Mouse (Mus musculus) skeletal muscle tissue, adult 2 months (tissue): ENCODE measurements around the gene Gm13283.
"Not testable (repeated sequence)": the region's sequence is repeated elsewhere in the genome, so short reads cannot be mapped to it uniquely, and the experiment has no call there.

ENCODE experiments used
- DNase-seq: peaks from one replicate; pipeline ENCODE4 v3.0.0-alpha.2; 2012; ENCODE audit warnings: low read depth, low spot score

Gene Gm13283

DNA sequence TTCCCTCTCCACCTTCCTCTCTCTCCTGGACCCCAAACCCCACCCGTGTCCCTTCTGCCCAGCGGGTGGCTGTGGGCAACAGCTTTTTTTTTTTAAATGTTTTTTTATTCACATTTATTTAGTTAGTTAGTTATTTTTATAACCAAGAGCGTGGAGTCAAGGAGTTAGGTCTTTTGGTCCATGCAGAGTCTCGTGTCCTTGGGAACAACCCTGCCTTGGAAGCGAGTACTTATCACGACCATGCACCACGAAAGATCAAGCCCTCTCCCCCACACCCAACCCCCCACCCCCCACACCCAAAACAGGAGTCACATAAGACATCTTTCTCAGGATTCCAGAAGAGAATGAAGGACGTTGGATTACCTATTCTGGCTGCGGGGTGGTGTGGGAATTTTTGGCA, 2.4 kb downstream of the Gm13283 start:
- not testable (repeated sequence) for DNase-seq

DNA sequence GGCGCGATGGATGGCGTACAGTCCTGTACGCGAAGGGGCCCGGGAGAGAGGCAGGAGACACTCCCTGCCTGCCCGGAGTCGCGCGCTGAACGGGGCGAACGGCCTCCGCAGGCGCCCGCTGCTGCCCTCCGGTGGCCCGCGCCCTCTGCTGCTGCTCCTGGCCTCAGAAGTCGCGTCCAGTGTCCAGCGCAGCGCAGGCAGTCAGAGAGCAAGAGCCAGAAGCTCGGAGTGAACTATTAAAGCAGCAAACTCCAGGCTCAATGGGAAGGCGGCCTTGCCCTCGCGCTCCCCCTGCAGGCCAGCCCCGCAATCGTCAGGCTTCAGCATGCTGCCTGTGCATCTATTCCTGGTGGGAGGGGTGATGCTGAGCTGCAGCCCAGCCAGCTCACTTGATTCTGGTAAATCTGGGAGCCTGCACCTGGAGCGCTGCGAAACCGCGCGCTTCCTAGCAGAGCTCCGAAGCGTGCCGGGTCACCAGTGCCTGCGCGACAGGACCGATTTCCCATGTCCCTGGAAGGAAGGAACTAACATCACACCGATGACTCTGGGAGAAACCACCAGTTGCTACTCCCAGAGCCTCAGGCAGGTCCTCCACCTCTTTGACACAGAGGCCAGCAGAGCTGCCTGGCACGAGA, 3.6 kb downstream of the Gm13283 start:
- peak; percentile 86 for DNase-seq

DNA sequence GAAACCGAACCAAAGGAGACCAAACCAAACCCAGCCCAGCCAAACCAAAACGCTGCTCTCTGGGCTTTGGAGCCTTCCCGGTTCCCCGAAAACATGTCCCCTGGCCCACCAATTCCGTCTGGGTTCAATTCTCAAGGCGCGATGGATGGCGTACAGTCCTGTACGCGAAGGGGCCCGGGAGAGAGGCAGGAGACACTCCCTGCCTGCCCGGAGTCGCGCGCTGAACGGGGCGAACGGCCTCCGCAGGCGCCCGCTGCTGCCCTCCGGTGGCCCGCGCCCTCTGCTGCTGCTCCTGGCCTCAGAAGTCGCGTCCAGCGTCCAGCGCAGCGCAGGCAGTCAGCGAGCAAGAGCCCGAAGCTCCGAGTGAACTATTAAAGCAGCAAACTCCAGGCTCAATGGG, 13.6 kb downstream of the Gm13283 start, which contains the start of gene Gm13290:
Gene Gm13290 (plus strand): TSS at position 301 of the 400 bp plus-strand sequence.
- not testable (repeated sequence) for DNase-seq

DNA sequence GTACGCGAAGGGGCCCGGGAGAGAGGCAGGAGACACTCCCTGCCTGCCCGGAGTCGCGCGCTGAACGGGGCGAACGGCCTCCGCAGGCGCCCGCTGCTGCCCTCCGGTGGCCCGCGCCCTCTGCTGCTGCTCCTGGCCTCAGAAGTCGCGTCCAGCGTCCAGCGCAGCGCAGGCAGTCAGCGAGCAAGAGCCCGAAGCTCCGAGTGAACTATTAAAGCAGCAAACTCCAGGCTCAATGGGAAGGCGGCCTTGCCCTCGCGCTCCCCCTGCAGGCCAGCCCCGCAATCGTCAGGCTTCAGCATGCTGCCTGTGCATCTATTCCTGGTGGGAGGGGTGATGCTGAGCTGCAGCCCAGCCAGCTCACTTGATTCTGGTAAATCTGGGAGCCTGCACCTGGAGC, 16.7 kb downstream of the Gm13283 start, which contains the start of gene Gm13289:
Gene Gm13289 (plus strand): TSS at position 301 of the 400 bp plus-strand sequence.
- DNase-seq = not testable (repeated sequence)

DNA sequence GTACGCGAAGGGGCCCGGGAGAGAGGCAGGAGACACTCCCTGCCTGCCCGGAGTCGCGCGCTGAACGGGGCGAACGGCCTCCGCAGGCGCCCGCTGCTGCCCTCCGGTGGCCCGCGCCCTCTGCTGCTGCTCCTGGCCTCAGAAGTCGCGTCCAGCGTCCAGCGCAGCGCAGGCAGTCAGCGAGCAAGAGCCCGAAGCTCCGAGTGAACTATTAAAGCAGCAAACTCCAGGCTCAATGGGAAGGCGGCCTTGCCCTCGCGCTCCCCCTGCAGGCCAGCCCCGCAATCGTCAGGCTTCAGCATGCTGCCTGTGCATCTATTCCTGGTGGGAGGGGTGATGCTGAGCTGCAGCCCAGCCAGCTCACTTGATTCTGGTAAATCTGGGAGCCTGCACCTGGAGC, 19.6 kb downstream of the Gm13283 start, which contains the start of gene Gm13272:
Gene Gm13272 (plus strand): TSS at position 301 of the 400 bp plus-strand sequence.
- not testable (repeated sequence) for DNase-seq

DNA sequence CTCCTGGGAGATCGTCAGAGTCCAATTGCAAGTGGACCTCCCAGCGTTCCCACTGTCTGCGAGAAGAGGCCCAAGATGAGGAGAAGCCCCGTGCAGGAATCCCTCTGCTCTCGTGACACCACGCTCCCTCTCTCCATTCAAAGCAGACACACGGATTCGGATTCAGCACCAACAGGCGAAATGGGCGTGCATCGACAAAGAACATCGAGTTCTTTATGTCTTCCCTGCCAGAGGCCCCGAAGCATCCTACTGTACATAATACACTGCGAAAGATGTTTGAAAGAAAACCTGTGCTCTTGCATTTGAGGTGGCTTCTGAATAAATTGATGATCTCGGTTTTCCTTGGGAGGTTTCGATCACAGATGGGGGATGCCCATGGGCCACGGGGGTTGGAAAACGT, 20.4 kb downstream of the Gm13283 start:
- not testable (repeated sequence) for DNase-seq

DNA sequence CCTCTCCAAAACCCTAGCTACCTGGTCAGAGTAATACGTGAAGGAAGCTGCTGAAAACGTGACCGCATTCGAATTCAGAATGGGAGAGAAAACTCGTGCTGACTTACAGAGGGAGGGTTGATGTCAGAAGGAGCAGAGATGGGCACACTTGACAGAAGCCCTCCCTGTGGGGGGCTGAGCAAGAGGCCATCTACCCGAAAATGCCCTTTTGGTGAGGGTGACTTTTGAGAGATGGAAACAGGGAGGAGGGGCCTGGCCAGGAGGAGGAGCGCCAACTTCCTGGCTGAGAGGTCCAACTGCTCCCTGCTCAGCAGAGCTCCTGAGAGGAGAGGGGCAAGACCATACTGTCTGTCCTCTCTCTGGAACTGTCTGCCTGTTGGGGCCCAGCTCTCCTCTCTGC, 21.9 kb downstream of the Gm13283 start, which contains the start of gene Ifnz:
Gene Ifnz (plus strand): TSS at position 301 of the 400 bp plus-strand sequence.
- DNase-seq = not testable (repeated sequence)

DNA sequence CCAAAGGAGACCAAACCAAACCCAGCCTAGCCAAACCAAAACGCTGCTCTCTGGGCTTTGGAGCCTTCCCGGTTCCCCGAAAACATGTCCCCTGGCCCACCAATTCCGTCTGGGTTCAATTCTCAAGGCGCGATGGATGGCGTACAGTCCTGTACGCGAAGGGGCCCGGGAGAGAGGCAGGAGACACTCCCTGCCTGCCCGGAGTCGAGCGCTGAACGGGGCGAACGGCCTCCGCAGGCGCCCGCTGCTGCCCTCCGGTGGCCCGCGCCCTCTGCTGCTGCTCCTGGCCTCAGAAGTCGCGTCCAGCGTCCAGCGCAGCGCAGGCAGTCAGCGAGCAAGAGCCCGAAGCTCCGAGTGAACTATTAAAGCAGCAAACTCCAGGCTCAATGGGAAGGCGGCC, 22.4 kb downstream of the Gm13283 start:
- DNase-seq = not testable (repeated sequence)

GRCm38 (mm10) chr4:88785409-88785808, 25.5 kb downstream of the Gm13283 start, which contains the start of gene Gm13276:
Gene Gm13276 (plus strand): TSS chr4:88785709.
- not testable (repeated sequence) for DNase-seq

- not testable (repeated sequence) for DNase-seq
Observed at GRCm38 (mm10) chr4:88788402-88788801, 28.5 kb downstream of the Gm13283 start, which contains the start of gene Gm13277. Gene Gm13277 (plus strand): TSS chr4:88788632.

- DNase-seq = not testable (repeated sequence)
Observed at GRCm38 (mm10) chr4:88791250-88791649, 31.3 kb downstream of the Gm13283 start, which contains the start of gene Gm13278. Gene Gm13278 (plus strand): TSS chr4:88791550.

DNA sequence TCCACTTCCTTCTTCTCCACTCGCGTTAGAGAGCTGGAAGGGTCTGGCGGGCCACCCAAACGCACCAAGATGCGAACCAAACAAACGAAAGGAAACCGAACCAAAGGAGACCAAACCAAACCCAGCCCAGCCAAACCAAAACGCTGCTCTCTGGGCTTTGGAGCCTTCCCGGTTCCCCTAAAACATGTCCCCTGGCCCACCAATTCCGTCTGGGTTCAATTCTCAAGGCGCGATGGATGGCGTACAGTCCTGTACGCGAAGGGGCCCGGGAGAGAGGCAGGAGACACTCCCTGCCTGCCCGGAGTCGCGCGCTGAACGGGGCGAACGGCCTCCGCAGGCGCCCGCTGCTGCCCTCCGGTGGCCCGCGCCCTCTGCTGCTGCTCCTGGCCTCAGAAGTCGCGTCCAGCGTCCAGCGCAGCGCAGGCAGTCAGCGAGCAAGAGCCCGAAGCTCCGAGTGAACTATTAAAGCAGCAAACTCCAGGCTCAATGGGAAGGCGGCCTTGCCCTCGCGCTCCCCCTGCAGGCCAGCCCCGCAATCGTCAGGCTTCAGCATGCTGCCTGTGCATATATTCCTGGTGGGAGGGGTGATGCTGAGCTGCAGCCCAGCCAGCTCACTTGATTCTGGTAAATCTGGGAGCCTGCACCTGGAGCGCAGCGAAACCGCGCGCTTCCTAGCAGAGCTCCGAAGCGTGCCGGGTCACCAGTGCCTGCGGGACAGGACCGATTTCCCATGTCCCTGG, 34.2 kb downstream of the Gm13283 start, which contains the start of gene Gm13275:
Gene Gm13275 (plus strand): TSS at position 552 of the 740 bp plus-strand sequence.
- DNase-seq = not testable (repeated sequence)

DNA sequence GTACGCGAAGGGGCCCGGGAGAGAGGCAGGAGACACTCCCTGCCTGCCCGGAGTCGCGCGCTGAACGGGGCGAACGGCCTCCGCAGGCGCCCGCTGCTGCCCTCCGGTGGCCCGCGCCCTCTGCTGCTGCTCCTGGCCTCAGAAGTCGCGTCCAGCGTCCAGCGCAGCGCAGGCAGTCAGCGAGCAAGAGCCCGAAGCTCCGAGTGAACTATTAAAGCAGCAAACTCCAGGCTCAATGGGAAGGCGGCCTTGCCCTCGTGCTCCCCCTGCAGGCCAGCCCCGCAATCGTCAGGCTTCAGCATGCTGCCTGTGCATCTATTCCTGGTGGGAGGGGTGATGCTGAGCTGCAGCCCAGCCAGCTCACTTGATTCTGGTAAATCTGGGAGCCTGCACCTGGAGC, 37.2 kb downstream of the Gm13283 start, which contains the start of gene Gm13279:
Gene Gm13279 (plus strand): TSS at position 301 of the 400 bp plus-strand sequence.
- not testable (repeated sequence) for DNase-seq

GRCm38 (mm10) chr4:88799365-88799764, 39.4 kb downstream of the Gm13283 start, which contains the start of gene Gm13285:
Gene Gm13285 (plus strand): TSS chr4:88799665.
- not testable (repeated sequence) for DNase-seq

DNA sequence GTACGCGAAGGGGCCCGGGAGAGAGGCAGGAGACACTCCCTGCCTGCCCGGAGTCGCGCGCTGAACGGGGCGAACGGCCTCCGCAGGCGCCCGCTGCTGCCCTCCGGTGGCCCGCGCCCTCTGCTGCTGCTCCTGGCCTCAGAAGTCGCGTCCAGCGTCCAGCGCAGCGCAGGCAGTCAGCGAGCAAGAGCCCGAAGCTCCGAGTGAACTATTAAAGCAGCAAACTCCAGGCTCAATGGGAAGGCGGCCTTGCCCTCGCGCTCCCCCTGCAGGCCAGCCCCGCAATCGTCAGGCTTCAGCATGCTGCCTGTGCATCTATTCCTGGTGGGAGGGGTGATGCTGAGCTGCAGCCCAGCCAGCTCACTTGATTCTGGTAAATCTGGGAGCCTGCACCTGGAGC, 43.0 kb downstream of the Gm13283 start, which contains the start of gene Gm13287:
Gene Gm13287 (plus strand): TSS at position 301 of the 400 bp plus-strand sequence.
- DNase-seq = not testable (repeated sequence)

DNA sequence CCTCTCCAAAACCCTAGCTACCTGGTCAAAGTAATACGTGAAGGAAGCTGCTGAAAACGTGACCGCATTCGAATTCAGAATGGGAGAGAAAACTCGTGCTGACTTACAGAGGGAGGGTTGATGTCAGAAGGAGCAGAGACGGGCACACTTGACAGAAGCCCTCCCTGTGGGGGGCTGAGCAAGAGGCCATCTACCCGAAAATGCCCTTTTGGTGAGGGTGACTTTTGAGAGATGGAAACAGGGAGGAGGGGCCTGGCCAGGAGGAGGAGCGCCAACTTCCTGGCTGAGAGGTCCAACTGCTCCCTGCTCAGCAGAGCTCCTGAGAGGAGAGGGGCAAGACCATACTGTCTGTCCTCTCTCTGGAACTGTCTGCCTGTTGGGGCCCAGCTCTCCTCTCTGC, 45.3 kb downstream of the Gm13283 start, which contains the start of gene Gm13288:
Gene Gm13288 (plus strand): TSS at position 301 of the 400 bp plus-strand sequence.
- DNase-seq = not testable (repeated sequence)

GRCm38 (mm10) chr4:88805761-88806160, 45.8 kb downstream of the Gm13283 start:
- not testable (repeated sequence) for DNase-seq
